Mouse (Mus musculus) hematopoietic stem cell, adult 5-6 weeks (primary cell): ENCODE data around the gene Inf2. TPM values are rescaled to one million over a fixed set of nuclear protein-coding genes. Genes with fewer than 3 reads are reported as not detected.

ENCODE experiments used
- ATAC-seq, 2 experiments: fragments of 125-278 bp in 1 of 2; replicated peaks in 1 of 2; 2 replicates each; pipeline ENCODE4 v1.8.0; 2016 to 2017; ENCODE audit warnings: inconsistent platforms in 2 of 2, mild to moderate bottlenecking in 2 of 2, moderate number of reproducible peaks in 2 of 2, low read depth in 1 of 2, moderate TSS enrichment in 1 of 2; ENCODE audit not compliant: low FRiP score in 2 of 2, poor library complexity in 2 of 2, severe bottlenecking in 2 of 2, insufficient read depth in 1 of 2, low TSS enrichment in 1 of 2
- total RNA-seq: library from RNA; stranded (forward); fragments of 172-1452, 232-1000 nt; gene quantifications from 2 replicates; pipeline ENCODE4 v1.2.3, GENCODE M21; 2017

The Inf2 gene
- total RNA-seq, 1 experiment from 2014 or later = 10.1 TPM

DNA sequence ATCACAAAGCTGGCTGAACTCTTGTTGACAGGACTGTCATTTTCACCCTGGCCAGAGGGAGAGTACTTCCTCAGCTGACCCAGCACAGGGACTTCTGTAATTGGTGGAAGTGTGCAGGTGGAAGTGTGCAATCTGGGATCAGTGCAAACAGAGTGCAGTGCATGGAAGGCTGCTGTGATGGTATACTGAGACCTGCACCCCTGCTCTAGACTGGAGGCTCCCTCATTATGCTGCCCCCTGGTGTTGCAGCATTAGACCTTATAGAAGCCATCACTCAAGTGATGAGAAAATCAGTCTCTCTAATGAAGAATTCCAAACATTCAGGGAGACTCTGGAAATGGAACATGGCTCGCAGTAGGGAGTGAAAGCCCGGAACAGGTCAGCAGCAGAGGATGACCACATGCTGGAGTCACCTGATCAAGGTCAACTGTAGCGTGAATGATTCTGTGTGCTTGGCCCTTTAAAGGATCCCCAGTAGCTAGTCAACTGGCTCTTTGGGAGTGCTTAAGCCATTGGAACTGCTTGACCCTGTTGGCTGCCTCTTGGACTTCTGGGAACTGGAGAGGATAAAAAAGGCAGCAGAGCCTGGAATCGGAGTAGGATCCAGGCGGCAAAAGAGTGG is 28.3 kb upstream of the Inf2 start:
- peak; percentile 27 to 45; a peak in 1 of 4 replicates for ATAC-seq

DNA sequence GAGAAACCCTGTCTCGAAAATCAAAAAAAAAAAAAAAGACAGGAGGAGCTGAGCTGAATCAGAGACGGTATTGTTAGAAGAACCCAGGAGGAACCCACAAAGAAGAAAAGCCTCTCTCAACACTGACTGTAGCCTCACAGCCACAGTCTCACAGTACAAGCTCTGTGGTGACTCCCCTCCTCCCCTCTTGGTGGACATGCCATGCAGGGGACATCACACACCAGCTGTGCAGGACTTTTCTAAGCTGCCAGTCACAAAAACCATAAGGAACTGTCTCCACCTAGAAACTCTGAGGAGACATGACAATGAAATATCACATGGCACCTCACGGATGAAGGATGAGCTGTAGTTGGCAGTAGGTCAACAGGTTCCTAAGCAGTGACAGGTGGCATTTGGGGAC is 27.4 kb upstream of the Inf2 start:
- no peak for ATAC-seq

DNA sequence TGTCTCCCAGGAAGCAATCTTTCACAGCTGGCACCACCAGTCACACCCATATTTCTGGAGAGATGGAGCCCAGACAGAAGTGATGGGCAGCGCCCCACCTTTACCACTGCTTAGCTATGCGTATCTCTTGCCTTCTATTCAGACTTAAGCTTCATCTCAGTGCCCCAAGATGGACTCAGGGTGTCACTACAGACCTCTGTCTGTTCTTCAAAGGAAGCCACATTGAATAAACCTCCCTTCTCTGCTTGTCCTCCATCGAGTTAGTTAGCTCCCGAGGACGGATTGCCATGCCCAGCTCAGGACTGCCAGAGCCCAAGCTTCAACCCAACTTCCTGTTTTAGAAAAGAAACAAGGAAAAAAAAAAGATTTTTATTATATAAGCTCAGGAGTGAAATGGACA is 26.1 kb upstream of the Inf2 start:
- ATAC-seq = no peak; a peak in 1 of 4 replicates

DNA sequence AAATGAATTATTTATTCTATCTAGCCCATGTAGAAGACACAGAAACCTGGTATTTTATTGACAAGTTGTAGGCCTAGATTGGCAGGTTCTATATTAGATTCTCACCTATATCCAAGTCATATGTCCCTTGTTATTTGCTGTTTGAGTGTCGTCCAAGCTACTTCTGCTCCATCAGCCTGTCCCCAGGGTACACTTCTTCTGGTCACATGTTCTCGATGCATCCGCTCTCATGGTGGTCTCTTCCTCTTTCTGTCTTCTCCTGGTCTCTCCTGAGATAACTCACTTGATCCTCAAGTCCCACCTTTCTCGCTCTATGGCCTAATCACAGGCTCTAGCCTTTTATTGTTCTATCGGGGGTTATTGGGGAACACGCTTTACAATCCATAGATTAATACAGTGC is 25.6 kb upstream of the Inf2 start:
- no peak for ATAC-seq

DNA sequence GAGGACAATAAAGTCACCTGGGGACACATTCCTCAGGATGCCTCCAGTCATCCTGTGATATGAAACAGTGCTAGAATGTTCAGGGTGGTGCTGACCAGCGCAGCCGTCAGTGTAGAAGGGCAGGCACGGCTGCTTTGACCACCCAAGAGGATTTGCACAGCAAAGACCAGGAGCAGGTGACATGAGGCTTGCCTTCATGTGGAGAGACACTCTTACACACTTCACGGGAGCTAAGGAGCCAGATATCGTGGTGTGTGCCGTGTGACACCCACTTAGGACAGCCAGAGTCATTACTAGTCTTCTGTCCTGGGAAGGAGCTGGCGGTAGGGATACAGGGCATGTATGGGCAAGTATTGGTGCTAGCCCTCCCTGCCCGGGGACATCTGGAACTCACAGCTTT is 18.4 kb upstream of the Inf2 start:
- no peak for ATAC-seq

GRCm38 (mm10) chr12:112571064-112571463 is 17.5 kb upstream of the Inf2 start:
- ATAC-seq = peak in 1 of 2 experiments; percentile 62; a peak in 1 of 4 replicates

DNA sequence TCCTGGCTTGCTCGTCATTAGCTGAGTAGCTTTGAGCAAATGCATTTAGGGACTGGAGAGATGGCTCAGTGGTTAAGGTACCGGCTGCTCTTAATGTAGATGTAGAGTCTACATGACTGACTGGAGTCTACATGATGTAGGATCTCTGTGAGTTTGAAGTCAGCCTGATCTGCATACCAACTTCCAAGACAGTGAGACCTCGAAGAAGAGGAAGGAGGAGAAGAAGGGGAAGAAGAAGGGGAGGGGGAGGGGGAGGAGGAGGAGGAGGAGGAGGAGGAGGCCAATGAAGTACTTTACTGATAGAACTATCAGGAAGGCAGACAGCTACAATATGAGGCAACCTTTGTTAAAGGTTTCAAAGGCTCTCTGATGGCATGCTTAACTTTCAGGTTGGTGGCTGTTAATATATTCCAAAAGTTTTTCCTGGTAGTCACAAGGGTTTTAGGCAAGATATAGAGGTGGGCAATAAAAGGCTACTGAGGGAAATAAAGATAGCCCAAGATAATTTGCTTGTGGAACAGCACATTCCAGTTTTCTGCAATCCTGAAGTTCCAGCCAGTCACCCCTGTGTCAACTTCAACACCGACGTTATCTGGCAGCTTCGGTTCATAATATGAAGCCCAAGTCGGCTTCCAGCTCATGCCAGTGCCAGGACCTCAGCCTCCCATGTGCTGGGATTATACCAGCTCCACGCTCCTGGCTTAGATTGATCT is 13.2 kb upstream of the Inf2 start:
- ATAC-seq = no peak

GRCm38 (mm10) chr12:112576341-112576740 is 12.2 kb upstream of the Inf2 start:
- no peak for ATAC-seq

DNA sequence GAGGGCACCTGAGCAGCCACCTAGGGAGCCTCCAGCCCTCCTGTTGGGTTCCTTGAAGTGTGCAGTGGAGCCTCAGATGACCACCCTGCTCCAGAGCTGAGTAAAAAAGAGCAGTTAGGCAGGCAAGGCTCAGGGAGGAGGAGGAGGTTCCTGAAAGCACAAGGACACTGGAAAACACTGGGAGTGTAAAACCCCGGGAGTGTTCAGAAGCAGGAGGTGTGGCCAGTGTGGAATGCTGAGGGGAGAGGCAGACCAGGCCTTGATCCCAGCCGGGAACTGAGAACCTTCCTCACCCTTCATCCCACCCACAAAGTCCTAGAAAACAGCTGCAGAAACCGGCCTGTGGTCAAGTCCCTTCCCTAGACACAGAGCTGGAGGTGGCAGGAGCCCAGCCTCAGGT is 11.8 kb upstream of the Inf2 start:
- no peak for ATAC-seq

DNA sequence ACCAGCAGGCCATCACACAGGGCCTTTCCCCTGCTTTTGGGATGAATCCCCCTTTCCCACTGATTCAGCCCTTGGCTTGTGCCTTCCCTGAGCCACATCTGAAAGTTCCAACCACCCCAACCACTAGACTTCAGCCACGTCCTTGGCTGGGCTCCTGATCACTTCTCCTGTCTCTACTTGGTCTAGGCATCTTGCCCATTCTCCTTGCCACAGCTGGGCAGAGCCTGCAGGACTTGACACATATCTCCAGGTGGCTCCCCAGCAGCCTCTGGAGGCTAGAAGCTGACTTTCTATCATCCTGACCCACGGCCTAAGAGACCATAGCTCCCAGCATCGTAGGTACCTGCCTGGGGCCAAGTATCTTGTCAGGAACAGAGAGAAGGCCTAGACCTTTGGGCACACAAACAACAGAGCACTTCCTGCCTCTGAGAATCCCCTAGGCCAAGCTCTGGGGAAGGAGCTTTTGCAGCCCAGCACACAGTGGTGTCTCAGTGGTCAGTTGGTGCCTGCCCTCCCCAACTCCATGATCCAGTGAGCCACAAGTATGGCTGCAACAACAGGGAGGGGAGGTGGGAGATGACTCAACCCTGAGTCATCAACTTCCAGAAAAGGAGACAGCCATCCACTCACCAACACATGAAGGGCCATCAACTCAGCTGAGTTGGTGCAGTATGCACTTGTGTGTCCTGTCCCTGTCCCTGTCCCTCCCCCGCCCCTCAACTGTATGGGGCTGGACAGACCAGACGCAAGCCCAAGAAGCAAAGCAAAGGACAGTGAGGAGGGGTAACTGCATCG is 10.1 kb upstream of the Inf2 start:
- ATAC-seq = no peak

- no peak for ATAC-seq
Measured at GRCm38 (mm10) chr12:112579430-112579829, 9.2 kb upstream of the Inf2 start.

DNA sequence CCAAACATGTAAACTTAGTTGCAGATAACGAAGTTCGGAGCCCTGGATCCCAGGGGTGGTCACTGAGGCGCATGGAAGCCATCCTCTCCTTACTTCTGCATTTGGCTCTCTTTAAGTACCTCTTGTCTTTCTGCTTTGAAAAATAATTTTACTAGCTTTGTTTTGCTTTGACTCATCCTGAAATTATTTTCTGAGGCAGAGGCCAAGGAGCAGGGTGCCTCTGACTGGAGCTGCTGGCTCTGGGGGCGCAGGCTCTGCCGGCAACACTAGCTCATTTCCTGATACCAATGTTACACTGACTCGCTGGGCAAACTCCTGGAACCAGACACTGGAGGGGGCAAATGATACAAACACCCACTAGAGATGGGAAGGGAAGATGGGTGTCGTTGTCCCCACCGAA is 8.7 kb upstream of the Inf2 start:
- no peak for ATAC-seq

- no peak; a peak in 1 of 4 replicates for ATAC-seq
Measured at GRCm38 (mm10) chr12:112581113-112581512, 7.5 kb upstream of the Inf2 start.

DNA sequence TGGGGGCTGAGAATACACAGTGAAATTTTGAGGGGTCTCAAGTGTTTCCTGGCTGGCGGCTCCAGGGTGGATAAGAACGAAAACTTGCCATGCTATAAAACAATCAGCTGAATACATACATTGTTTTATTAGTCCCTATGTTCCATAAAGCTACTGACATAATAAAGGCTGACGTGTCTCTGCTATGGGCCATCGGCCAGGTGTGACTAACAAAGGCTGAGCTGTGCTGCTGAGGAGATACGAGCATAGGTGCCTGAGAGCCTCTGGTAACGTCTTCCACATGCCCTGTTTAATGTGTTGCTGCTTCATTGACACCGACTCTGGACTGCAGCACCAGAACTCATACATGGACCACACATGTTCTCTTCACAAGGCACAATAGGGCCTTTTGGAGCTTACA is 3.6 kb upstream of the Inf2 start:
- no peak for ATAC-seq

DNA sequence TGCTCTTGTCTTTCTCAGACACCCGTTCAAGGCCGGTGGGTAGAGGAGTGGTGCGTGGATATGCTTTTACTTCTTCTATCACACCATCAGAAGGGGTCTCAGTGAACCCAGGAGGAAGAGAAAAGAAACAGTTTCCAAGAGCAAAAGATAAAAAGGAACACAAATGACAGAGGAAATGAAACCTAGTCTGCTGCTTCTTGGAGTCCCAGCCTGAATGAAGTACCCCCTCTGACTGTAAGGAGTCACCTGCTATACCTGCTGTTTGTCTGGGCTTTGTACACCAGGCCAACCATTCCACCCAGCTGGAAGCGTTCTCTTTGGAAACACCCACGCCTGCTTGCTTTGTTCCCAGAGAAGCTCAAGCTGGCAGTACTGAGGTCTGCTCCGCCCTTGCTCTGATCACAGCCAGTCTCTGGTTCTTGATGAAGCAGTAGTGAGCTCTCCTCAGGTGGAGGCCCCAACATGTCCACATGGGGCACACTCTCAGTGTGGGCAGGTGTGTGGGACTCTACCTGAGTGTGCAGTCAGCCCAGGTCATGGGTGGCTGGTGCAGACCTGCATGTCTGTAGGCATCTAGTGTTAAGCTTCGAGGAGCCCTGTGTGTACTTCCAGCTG is 2.6 kb upstream of the Inf2 start:
- ATAC-seq = no peak

- peak in 1 of 2 experiments; percentile 29; a peak in 1 of 4 replicates for ATAC-seq
Measured at GRCm38 (mm10) chr12:112587125-112588124, 1.2 kb upstream of the Inf2 start.
